Mouse (Mus musculus): ENCODE results near the gene St6galnac5.

DNA sequence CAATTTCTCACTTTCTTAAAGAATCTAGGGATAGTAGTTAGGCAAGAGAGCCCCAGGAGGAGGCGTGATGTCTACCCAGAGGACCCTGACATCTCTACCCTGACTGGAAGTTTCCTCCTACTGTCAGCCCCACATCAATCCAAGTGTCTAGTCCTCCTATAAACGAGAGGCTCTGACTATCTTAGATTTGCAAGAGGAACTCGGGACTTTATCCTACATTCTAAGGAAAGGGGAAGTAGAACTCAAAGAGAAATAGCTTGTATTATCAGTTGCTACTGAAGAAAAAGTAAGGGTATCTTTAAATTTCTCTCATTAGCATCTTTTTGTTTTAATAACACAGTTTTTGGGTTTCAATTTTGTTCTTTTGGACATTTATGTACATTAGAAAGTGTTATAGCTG lies 161.6 kb downstream of the St6galnac5 start:
- no peak for TF ChIP-seq CTCF (IDR thresholded peaks at IDR 0.05; ENCODE audit: low read depth, low read length)
- TF ChIP-seq GATA1 (IDR thresholded peaks at IDR 0.05; ENCODE audit: borderline replicate concordance, low read length), result no peak
- no peak for TF ChIP-seq POLR2AphosphoS5 (IDR thresholded peaks at IDR 0.05; ENCODE audit: insufficient replicate concordance, low read depth, low read length)

Measured in G1E (cell line).